Mouse (Mus musculus): ENCODE measurements around the gene AW011738.

DNA sequence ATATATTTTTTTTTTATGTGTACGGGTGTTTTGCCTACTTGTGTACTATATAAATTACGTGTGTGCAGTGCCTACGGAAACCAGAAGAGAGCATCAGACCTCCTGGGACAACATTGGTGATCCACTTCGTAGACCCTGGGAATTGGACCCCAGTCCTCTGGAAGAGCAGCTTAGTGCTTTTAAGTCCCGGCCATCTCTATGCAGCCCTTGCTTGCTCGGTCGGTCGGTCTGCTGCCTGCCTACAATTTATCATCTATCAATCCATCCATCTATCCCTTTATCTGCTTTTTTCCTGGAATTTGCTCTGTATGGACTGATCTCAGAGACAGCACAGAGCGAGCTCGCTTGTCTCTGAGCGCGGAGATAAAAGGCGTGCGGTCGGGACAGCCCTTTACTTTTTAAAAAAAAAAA lies 32.3 kb downstream of the AW011738 start:
- no peak for TF ChIP-seq CTCF (conservative IDR thresholded peaks at IDR 0.05; ENCODE audit: low read length)
- TF ChIP-seq POU5F1 (IDR thresholded peaks at IDR 0.05; ENCODE audit: borderline replicate concordance, low read length) = no peak

All from E14TG2a.4 (cell line).